Mouse (Mus musculus) layer of hippocampus, postnatal 10 days (tissue): Measurements from ENCODE around the gene Rarb. TPM values are rescaled to one million over a fixed set of nuclear protein-coding genes. Genes with fewer than 3 reads are reported as not detected.

Experiments
- DNase-seq, 2 experiments: peaks; one replicate each; pipeline ENCODE4 v3.0.0; 2021; ENCODE audit warnings: low spot score in 2 of 2
- total RNA-seq, 2 experiments: library from RNA; stranded (reverse); gene quantifications; 2 replicates each; pipeline ENCODE4 v1.2.3; 2021

Gene Rarb
- total RNA-seq, 2 experiments from 2014 or later, result 8.2 to 8.3 TPM

DNA sequence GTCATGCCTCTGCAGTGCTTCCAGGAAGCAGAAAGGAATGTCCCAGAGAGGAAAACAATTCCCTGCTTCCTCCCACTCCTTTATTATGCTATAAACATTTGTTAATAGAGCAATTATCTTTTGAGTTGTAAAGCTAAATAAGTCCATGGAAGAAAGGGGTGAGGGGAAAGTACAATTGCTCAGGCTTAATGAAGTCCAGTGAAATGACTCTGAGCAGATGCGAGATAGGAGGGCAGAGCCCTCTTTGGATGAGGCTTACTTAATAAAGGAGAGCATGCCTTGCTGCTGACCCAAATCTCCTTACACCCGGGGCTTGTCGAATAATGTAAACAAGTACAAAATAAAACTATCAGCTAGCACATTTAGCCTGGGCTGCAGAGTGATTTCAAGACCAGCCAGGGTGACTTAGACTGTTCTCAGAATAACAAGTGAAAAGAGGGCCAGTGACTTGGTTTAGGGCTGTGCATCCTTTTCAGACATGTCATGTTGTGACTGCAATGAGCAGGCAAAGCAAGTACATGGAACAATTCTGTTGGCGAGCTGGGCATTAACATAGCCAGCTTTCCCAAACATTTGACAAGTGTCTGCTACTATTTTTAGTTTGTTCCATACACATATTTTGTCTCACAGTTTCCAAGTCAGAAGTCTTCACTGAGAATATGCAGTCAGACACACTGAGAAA, 83.5 kb downstream of the Rarb start:
- DNase-seq, result no peak

DNA sequence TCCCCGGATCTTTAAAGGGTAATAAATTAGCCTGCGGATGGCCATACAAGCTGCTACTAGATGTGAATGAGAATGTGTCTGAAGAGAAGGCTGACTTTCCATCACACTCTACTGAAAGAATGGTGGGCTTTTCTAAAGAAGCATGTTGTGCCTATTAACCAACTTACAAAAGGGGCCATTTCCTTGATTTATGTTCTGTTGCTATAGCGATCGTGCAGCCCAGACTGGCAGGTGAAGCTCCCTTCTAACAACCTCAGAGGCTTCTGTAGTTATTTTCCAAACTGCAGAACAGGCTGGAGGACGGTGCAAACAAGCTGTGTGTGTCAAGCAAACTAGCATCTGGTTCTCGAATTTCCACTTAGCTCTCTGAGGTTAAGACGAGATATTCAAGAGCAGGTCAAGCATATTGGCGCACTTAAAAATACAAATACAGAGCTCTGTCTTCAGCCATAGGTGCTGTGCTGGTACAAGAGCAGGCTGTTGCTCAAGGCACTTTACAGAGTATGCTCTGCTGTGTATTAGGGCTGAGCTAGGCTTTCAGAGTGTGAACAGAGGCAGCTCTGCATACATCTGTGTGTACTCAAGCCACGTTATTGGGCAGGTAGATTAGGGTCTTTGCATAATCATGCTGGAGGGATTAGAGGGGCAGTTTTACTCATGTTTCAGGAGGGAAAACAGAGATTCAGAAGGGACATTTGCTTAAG, 85.2 kb downstream of the Rarb start:
- no peak for DNase-seq

DNA sequence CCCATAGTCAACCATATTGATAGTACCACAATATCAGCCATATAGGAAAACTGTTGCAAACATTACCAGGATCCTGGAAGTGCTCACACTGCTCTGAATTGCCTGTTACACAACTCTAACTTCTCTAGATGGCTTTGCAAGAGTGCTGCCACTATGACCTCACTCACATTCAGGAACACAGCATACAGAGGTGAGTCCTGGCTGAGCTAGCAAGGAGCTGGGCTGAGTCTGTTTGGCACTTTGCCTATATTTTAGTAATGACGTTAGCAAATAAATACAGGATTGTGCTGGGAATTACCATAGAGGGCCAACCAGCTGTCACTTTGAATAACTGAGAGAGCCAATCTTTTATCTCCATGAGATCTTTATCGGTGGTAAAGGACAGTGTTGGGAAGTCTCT, 86.9 kb downstream of the Rarb start:
- no peak for DNase-seq

DNA sequence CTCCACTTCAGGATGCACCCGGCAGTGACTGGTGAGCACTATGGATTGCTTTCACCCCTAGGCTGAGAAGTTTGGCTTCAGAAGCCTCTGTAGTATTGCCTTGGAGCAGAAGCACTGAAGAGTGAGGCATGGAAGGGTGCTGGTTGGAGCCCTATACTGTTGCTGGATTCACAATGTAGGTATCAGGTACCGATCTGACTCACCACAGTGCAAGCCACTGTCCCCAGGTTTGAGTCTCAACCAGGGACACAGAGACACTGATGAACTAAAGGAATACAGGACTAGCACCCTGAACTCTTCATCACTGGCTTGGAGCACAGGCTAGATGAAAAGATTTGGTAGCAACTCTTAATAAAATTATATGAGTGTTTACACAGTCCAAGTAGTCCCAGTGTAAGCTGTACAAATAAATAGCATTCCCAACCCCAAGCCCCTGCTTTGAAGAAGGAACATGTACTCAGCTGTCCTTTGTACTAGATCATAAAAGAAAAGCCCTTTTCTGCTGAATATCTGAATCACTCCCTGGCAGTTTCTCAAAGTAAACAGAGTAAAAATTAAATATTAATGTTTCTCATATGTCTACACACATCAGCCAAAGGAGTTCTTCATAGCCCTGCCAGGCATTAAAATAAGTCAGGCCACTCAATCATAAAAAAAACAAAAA, 90.6 kb downstream of the Rarb start:
- no peak for DNase-seq

DNA sequence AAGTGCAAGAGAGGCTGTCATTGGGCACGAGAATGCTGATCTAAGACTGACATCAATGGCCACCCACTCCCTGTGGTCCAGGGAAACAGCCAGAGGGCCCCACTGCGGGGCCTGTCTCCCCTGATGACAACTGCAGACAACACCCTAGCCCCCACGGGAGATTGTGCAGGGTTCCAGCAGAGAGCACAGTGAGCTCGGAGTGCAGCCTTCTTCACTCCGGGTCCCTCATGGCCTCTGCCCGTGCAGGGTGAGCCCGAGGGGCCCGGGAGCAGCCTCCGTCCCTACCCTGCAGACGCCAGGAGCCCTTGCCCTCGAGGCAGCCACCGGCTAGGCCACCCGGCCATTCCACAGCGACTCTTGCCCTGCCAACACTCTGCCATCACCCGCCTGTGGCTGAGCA, 95.0 kb downstream of the Rarb start:
- no peak for DNase-seq

DNA sequence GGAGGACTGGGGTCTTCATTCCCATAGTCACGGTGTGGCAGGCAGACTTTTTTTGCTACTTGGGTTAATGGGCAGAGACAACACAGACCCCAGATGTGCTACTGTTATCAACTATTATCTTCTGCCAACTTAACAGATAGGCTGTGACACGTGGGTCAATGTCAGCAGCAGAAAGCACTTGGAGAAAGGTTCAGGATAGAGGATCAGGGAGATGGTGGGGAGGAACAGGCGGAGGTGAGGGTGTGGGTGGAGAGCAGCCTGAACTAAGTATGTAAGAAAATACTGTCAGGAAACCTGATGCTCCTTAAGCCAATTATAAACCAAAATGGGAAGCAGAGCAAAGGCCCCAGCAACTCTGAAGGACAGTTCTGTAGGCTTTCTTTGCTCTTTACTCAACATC, 101.1 kb downstream of the Rarb start:
- no peak for DNase-seq

DNA sequence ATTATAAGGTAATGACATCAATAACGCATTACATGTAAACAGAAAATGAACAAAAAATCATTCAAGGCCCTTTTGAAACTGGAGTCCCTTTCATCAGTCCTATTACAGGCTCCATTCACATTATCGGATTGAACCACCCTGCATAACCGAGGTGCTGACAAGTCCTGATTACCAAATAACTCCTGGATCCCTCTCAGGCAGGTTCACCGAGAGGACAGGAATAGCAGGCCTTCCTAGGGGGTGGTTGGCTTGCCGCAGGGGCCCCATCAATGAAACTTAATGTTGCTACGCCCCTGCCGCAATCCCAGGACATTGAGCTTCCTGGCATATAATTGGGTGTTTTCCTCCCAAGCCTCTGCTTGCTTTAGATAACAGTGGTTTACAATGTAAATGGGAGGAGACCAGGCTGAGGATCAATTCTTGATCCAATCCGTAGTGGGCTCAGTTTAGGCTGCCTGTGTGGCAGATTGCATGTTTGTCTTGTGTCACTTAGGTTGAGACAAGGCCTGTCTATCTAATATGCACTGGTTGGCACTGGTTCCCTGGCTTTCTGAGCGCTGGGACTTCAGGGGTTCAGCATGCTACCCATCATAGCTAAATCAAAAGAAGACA, 104.5 kb downstream of the Rarb start:
- no peak for DNase-seq

DNA sequence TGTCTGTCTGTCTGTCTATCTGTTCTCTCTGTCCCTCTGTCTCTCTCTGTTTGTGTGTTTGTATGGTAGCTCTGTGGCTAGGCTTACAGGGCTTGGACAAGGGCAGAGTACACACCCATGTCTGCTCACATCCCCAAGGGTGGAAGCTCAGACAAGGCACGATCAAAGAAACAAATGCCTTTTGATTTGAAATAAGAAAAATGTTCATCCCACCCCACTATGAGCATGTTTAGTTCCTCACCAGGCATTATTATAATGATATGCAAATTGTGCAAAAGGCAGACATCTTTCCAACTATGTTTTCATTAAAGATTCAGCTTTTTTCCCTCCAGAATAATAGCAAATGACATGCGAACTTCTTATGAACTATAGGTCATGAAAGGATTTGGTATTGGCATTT, 105.2 kb downstream of the Rarb start:
- DNase-seq, result no peak

DNA sequence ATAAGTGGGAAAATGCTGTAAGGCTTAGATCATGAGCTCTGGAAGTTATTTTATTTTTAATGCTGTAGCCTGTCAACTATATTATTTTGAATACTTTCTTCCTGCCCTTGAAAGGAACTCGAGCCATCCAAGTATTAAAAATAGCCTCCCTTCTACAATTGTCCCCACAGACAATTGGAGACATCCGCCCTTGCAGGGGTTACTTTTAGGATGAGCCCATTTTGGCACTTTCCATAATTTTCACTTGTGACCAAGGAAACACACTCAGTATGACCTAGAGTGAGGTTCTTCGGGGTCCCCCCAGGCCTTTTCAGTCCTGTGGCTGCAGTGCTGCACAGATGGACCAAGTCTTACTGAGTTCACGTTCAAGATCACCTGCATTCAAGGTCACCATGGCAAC, 119.7 kb downstream of the Rarb start:
- no peak for DNase-seq

DNA sequence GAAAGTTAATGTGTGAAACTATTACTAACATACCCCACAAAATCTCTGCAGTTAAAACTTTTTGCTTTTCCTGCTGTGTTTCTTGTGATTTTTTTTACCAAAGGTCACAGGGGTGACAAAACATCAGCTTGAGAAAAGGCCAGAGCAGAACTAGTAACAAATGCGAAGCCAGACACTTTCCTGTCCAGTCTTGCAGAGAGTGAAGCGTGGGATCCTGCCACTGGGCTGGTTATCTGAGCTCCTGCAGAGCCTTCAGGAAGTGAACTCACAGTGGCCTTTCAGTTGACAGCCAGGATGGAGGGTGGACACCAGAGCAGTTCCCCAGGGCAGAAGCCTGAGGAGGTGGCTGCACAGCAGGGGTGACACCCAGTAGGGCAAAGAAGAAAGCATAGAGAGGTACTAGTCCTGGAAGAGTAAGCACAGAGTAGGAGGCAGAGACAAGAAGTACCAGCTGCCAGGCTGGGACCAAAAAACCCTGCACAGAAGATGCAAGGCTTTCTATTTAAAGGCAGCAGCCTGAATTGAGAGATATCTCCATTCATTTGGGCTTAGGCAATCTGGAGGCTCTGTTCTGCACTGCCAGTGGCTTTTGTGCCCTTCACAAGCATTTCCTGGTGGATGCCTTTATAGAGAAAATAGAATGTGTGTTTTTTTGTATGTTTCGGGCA, 123.4 kb downstream of the Rarb start:
- DNase-seq, result peak in 1 of 2 experiments; percentile 8

DNA sequence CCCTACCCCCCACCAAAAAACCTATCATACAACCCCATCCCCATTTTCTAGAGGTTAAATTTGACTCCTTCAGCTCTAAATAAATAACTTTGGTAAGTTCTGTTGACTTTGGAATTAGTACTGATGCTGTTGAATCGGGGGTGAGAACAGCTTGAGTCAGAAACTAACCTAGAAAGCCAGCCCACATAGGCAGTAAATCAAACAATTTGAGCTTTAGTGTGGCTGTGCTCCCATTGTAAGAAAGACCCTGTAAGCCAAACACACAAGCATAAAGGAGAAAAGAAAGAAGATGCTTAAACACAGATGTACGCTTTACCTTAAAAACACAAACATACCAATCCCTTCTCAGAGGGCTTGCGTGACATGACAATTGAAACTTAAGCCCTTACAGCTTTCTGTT, 140.6 kb downstream of the Rarb start:
- no peak for DNase-seq

DNA sequence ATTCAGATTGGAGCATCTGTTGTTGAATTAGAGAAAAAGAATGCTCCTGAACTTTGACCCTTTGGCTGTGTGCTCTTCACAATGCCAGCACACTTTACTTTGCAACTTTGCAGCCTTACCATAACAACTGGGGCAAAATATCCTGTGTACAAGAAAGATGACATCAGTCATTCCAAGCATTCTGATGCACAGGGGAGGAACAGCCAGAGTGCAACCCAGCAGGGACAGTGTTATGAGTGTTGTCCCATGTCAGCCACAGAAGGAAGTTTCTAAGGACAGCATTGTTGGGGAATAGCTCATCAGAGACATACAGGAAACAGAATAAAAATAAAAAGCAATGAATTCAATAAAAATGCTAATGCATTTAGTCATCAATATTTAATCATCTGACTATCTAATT, 141.9 kb downstream of the Rarb start:
- DNase-seq, result no peak

DNA sequence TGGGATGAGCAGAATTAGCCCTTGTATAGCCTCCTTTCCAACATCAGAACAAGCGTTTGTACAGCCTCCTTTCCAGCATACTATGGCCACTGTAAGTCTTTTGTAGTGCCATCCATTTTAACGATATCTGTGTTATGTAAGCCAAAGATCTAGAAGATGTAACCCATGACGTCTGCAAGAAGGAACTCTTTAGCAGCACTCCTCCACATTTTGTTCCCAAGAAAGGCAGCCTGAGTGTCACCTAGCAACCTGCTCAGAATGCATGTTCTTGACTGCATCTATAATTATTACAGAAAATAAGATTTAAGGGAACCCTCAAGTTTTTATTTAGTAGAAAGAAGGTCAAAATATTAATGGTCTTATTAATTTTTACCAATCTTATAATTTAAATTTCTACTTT, 148.4 kb downstream of the Rarb start:
- no peak for DNase-seq

DNA sequence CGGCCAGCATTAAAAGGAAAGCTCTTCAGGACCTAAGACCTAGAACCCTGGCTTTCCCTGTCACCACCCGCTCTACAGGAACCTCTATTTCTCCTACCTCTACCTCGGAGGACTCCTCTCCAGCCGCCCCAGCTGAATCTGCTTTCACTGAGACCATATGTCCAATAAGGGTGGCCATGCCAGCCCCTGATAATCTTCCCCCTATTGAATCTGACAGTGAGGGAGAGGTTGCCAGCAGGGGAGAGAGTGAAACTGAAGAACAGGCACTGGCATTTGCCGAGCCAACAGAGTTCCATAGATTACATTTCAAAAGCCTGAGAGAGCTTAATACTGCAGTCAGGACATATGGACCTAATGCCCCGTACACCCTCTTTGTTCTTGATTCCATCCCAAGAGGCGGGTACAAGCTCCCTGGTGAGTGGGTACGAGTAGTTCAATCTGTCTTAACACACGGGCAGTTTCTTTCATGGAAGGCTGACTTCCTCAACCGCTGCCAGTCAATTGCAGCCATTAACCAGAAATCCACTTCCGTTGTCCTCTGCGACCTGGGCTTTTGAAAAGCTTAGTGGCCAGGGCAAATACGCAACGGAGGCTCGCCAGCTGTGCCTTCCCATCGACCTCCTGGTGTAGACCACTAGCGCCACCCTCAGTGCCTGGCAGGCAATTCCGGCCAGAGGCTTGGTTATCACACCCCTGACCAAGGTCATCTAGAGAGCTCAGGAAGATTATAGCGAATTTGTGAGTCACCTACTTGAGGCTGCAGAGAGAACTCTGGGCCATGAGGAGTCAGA, 179.6 kb downstream of the Rarb start:
- no peak for DNase-seq

DNA sequence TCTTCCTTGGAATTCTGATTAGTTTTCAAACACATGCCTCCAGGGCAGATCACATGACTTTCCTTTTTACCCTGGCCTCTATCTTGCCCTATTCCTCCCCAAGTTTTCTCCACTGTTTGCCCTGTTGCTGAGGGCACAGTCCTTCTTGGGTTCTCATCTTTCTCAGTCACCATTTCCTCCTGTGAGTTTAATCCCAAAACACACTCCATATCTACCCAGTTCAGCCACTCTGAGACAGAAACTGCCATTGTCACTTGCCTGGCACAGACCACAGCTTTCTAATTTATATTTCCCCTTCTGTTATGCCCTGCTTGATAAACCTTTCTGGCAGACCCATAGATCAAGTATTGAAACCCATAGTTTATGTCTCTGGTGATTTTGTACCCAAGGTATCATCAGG, 205.0 kb downstream of the Rarb start:
- DNase-seq, result no peak

DNA sequence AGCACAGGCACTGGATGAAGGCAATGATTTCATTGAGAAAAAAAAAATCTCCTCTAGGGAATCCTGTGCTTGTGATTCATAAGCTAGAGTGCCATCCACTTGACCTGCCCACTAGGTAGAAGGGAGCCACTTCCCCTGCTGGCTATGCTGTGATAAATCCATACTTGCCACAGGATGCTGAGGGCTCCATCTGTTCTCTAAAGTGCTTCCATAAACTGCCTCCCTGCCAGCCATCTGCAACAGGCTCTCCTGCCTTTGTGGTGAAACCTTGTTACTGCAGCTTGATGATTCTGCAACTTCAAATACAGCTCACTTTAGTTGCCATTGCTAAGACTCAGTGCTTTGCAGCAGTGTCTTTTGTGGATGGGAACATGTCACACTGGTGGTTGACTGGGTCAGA, 213.5 kb downstream of the Rarb start:
- DNase-seq, result no peak

DNA sequence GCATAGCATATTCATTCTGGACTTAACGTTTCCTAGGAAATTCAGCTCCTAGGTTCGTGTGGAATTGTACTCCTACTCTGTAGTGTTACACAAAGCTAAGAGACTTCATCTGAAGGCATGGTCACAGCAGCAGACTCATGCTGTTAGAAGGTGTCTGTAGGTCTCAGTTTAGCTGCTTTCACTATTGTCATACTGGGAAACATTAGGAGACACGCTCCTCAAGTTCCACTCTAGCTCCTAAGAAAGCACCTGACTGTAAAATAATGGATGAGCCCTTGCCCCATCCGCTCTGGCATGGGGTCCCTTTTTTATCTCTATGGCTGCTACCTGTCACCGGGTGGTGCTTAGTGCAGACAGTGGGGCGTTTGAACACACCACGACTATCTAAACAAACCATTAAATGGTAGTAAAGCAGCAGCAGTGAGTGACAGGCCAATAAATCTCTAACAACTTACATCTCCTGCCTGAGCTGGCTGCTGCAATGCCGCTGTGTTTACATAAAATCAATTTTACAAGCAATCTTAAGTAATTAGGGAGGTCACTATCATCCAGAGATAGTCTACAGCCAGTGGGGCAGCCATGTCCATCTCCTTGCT, 214.4 kb downstream of the Rarb start:
- DNase-seq, result no peak

DNA sequence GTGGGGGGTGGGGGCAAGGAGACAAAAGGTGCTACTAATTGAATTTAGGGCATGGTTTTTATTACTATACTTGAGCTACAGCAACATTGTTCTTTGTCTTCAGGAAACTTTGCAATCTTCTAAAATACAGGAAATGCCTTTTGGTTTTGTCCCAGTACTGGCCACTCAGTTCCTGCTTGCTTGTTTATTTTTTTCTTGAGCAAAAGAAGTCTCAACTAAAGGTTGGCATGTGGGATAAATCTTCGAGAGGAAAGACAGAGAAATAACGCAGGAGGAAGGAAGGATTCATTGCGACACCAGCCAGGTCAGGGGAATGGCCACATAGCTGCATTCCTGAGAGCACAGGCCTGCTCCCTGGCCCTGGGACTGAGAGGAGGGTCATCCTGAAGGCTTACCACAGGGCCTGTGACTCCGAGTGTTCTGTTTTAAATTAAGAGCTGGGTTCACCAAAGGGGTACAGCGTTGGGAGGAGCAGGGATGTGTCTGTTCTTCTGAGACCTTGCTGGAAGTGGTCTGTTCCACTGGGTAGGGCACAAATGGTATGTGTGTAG, 215.8 kb downstream of the Rarb start:
- no peak for DNase-seq

DNA sequence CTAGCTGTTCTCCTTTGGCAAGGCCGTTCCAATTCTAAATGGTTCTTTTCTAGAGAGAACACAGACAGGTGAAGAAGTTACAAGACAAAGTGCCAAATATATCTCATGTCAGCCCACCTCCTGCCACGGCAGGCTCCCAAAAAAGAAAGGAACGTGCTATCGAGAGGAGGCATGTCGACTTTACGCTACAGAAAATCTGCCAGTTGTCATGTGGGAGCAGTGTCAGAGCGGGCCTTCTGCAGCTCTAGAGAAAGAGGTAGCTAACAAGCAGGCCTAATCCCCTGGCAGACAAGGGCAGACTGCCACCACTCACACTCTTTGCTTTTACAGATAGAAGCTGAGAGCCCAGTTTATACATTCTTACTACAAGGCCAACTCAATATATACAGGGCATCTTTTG, 219.7 kb downstream of the Rarb start:
- DNase-seq, result peak; percentile 25 to 42

DNA sequence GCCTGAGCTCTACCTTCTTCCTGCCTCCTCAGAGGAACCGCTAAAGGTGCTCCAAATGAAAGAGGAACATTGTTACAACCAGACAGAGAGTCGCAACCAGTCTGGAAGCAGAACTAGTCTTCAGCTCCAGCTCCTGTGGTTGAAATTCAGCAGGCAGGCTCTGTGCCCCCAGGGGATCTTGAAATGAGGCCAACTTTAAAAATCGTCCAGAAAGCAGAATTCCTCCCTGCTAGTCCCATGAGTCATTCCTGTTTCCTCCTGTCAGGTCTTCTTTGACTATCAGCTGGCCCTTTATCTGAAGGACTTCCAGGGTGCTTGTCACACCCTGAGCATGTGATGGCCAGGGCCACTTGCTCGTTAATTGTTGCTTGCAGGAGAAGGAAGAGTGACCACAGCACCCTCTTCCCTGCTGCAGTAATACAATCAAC, 220.9 kb downstream of the Rarb start:
- peak; percentile 19 to 36 for DNase-seq
